Mouse (Mus musculus) bone marrow, adult 2 months (tissue): ENCODE measurements around the gene Gm49354.
"Not testable (repeated sequence)": the region's sequence is repeated elsewhere in the genome, so short reads cannot be mapped to it uniquely, and the experiment has no call there.

Source experiments
- CTCF ChIP-seq: fragments of 200-500 bp; IDR thresholded peaks from 2 replicates; pipeline ENCODE4 v1.5.1; 2011; ENCODE audit warnings: low read length, control low read depth; ENCODE audit not compliant: control insufficient read depth, insufficient read depth
- POLR2A ChIP-seq: fragments of 200-500 bp; IDR thresholded peaks from 2 replicates; pipeline ENCODE4 v1.6.1; 2011; ENCODE audit warnings: low read depth, mild to moderate bottlenecking, control low read depth, low read length, borderline replicate concordance; ENCODE audit not compliant: control insufficient read depth

- not testable (repeated sequence) for TF ChIP-seq CTCF, POLR2A
These were observed 47.7 kb downstream of the Gm49354 start for GRCm38 (mm10) chr13:59734347-59734746.
